Mouse (Mus musculus): ENCODE data around the gene Bcar3. TPM values are rescaled to one million over a fixed set of nuclear protein-coding genes. Genes with fewer than 3 reads are reported as not detected.
A peak's percentile ranks its signal among the peaks of the same experiment; 100 is the strongest.

Gene Bcar3
- polyA plus RNA-seq, 1 experiment from 2014 or later = 16.9 TPM

GRCm38 (mm10) chr3:122492872-122493615 is 199.1 kb downstream of the Bcar3 start:
- ATAC-seq (ENCODE audit: low read depth) = no peak
- H3K27me3 ChIP-seq (ENCODE audit: control insufficient read depth, insufficient read depth, low read depth, low read length) = no peaks in the 10 kb centered on the region
- no peaks in the 10 kb centered on the region for H3K36me3 ChIP-seq (ENCODE audit: control insufficient read depth, insufficient read depth, low read length)
- no peak overlapping the region for H3K4me2 ChIP-seq (ENCODE audit: low read depth, low read length)
- no peak overlapping the region for H3K27ac ChIP-seq (ENCODE audit: low read length)
- peaks cover 4% of the 10 kb centered on the region; the same call in 1 of the 2 replicates for H3K4me1 ChIP-seq (replicated peaks; ENCODE audit: control insufficient read depth, insufficient read depth, low read length)
- H3K9me3 ChIP-seq (ENCODE audit: control insufficient read depth, low read length) = no peaks in the 10 kb centered on the region
- H3K9ac ChIP-seq (ENCODE audit: low read length) = no peak overlapping the region
- 68% methylated on average over 21 of the region's 21 CpGs for WGBS
- no peak overlapping the region for H3K4me3 ChIP-seq (ENCODE audit: low read length)

- Histone ChIP-seq H3K4me1 (replicated peaks; ENCODE audit: control insufficient read depth, insufficient read depth, low read length) (no peaks in the 10 kb centered on the region; the same call in 1 of the 2 replicates), H3K9me3 (ENCODE audit: control insufficient read depth, low read length) (no peaks in the 10 kb centered on the region), H3K4me3 (ENCODE audit: low read length) (no peak overlapping the region), H3K27ac (ENCODE audit: low read length) (no peak overlapping the region), H3K27me3 (ENCODE audit: control insufficient read depth, insufficient read depth, low read depth, low read length) (no peaks in the 10 kb centered on the region), H3K9ac (ENCODE audit: low read length) (no peak overlapping the region), H3K36me3 (ENCODE audit: control insufficient read depth, insufficient read depth, low read length) (no peaks in the 10 kb centered on the region), H3K4me2 (ENCODE audit: low read depth, low read length) (no peak overlapping the region)
- no peak for ATAC-seq (ENCODE audit: low read depth)
- WGBS = 61% methylated on average over 6 of the region's 6 CpGs
Measured at GRCm38 (mm10) chr3:122494764-122495163, 200.8 kb downstream of the Bcar3 start.

- H3K4me3 ChIP-seq (ENCODE audit: low read length) = no peak overlapping the region
- H3K36me3 ChIP-seq (ENCODE audit: control insufficient read depth, insufficient read depth, low read length) = no peaks in the 10 kb centered on the region
- no peaks in the 10 kb centered on the region for H3K9me3 ChIP-seq (ENCODE audit: control insufficient read depth, low read length)
- H3K4me1 ChIP-seq (replicated peaks; ENCODE audit: control insufficient read depth, insufficient read depth, low read length) = no peaks in the 10 kb centered on the region; the same call in 1 of the 2 replicates
- no peak for ATAC-seq (ENCODE audit: low read depth)
- no peak overlapping the region for H3K27ac ChIP-seq (ENCODE audit: low read length)
- no peaks in the 10 kb centered on the region for H3K27me3 ChIP-seq (ENCODE audit: control insufficient read depth, insufficient read depth, low read depth, low read length)
- 60% methylated on average over 6 of the region's 6 CpGs for WGBS
- no peak overlapping the region for H3K9ac ChIP-seq (ENCODE audit: low read length)
- H3K4me2 ChIP-seq (ENCODE audit: low read depth, low read length) = no peak overlapping the region
Measured at GRCm38 (mm10) chr3:122497871-122498270, 203.9 kb downstream of the Bcar3 start.

GRCm38 (mm10) chr3:122498528-122498927 is 204.6 kb downstream of the Bcar3 start:
- Histone ChIP-seq H3K27ac (ENCODE audit: low read length) (no peak overlapping the region), H3K4me2 (ENCODE audit: low read depth, low read length) (no peak overlapping the region), H3K4me3 (ENCODE audit: low read length) (no peak overlapping the region), H3K36me3 (ENCODE audit: control insufficient read depth, insufficient read depth, low read length) (no peaks in the 10 kb centered on the region), H3K9me3 (ENCODE audit: control insufficient read depth, low read length) (no peaks in the 10 kb centered on the region), H3K27me3 (ENCODE audit: control insufficient read depth, insufficient read depth, low read depth, low read length) (no peaks in the 10 kb centered on the region), H3K9ac (ENCODE audit: low read length) (no peak overlapping the region), H3K4me1 (replicated peaks; ENCODE audit: control insufficient read depth, insufficient read depth, low read length) (no peaks in the 10 kb centered on the region; the same call in 1 of the 2 replicates)
- 85% methylated on average over 7 of the region's 7 CpGs for WGBS
- ATAC-seq (ENCODE audit: low read depth) = no peak

GRCm38 (mm10) chr3:122499647-122500046 is 205.7 kb downstream of the Bcar3 start:
- Histone ChIP-seq H3K4me2 (ENCODE audit: low read depth, low read length) (no peak overlapping the region), H3K9ac (ENCODE audit: low read length) (no peak overlapping the region), H3K4me3 (ENCODE audit: low read length) (no peak overlapping the region), H3K27ac (ENCODE audit: low read length) (no peak overlapping the region), H3K4me1 (replicated peaks; ENCODE audit: control insufficient read depth, insufficient read depth, low read length) (no peaks in the 10 kb centered on the region; the same call in 1 of the 2 replicates), H3K27me3 (ENCODE audit: control insufficient read depth, insufficient read depth, low read depth, low read length) (no peaks in the 10 kb centered on the region), H3K36me3 (ENCODE audit: control insufficient read depth, insufficient read depth, low read length) (no peaks in the 10 kb centered on the region), H3K9me3 (ENCODE audit: control insufficient read depth, low read length) (no peaks in the 10 kb centered on the region)
- 78% methylated on average over 6 of the region's 6 CpGs for WGBS
- ATAC-seq (ENCODE audit: low read depth) = no peak

- WGBS = 71% methylated on average over 9 of the region's 9 CpGs
- no peak overlapping the region for H3K4me3 ChIP-seq (ENCODE audit: low read length)
- H3K9ac ChIP-seq (ENCODE audit: low read length) = no peak overlapping the region
- no peak overlapping the region for H3K4me2 ChIP-seq (ENCODE audit: low read depth, low read length)
- no peak overlapping the region for H3K27ac ChIP-seq (ENCODE audit: low read length)
- no peaks in the 10 kb centered on the region for H3K36me3 ChIP-seq (ENCODE audit: control insufficient read depth, insufficient read depth, low read length)
- no peaks in the 10 kb centered on the region for H3K9me3 ChIP-seq (ENCODE audit: control insufficient read depth, low read length)
- H3K4me1 ChIP-seq (replicated peaks; ENCODE audit: control insufficient read depth, insufficient read depth, low read length) = no peaks in the 10 kb centered on the region; the same call in 1 of the 2 replicates
- ATAC-seq (ENCODE audit: low read depth) = no peak
- no peaks in the 10 kb centered on the region for H3K27me3 ChIP-seq (ENCODE audit: control insufficient read depth, insufficient read depth, low read depth, low read length)
Measured at GRCm38 (mm10) chr3:122500929-122501328, 207.0 kb downstream of the Bcar3 start.

GRCm38 (mm10) chr3:122506343-122506916 is 212.5 kb downstream of the Bcar3 start:
- Histone ChIP-seq H3K4me3 (ENCODE audit: low read length) (no peak overlapping the region), H3K27ac (ENCODE audit: low read length) (no peak overlapping the region), H3K4me1 (replicated peaks; ENCODE audit: control insufficient read depth, insufficient read depth, low read length) (peaks cover 8% of the 10 kb centered on the region), H3K36me3 (ENCODE audit: control insufficient read depth, insufficient read depth, low read length) (no peaks in the 10 kb centered on the region), H3K9ac (ENCODE audit: low read length) (no peak overlapping the region), H3K27me3 (ENCODE audit: control insufficient read depth, insufficient read depth, low read depth, low read length) (no peaks in the 10 kb centered on the region), H3K9me3 (ENCODE audit: control insufficient read depth, low read length) (no peaks in the 10 kb centered on the region), H3K4me2 (ENCODE audit: low read depth, low read length) (no peak overlapping the region)
- WGBS = 45% methylated on average over 10 of the region's 10 CpGs
- ATAC-seq (ENCODE audit: low read depth) = peak; percentile 36; the same call in 1 of the 2 replicates

- peaks cover 8% of the 10 kb centered on the region for H3K4me1 ChIP-seq (replicated peaks; ENCODE audit: control insufficient read depth, insufficient read depth, low read length)
- no peak overlapping the region for H3K4me2 ChIP-seq (ENCODE audit: low read depth, low read length)
- no peak overlapping the region for H3K4me3 ChIP-seq (ENCODE audit: low read length)
- ATAC-seq (ENCODE audit: low read depth) = no peak
- 93% methylated on average over 14 of the region's 14 CpGs for WGBS
- H3K9ac ChIP-seq (ENCODE audit: low read length) = no peak overlapping the region
- no peaks in the 10 kb centered on the region for H3K9me3 ChIP-seq (ENCODE audit: control insufficient read depth, low read length)
- H3K36me3 ChIP-seq (ENCODE audit: control insufficient read depth, insufficient read depth, low read length) = 0 out of 2 replicates have a peak, but pooled peaks cover 2% of the 10 kb centered on the region
- H3K27ac ChIP-seq (ENCODE audit: low read length) = no peak overlapping the region
- no peaks in the 10 kb centered on the region for H3K27me3 ChIP-seq (ENCODE audit: control insufficient read depth, insufficient read depth, low read depth, low read length)
Measured at GRCm38 (mm10) chr3:122507826-122508225, 213.9 kb downstream of the Bcar3 start.

GRCm38 (mm10) chr3:122509084-122509483 is 215.1 kb downstream of the Bcar3 start:
- H3K27me3 ChIP-seq (ENCODE audit: control insufficient read depth, insufficient read depth, low read depth, low read length) = no peaks in the 10 kb centered on the region
- H3K36me3 ChIP-seq (ENCODE audit: control insufficient read depth, insufficient read depth, low read length) = 0 out of 2 replicates have a peak, but pooled peaks cover 2% of the 10 kb centered on the region
- peak; percentile 68 for ATAC-seq (ENCODE audit: low read depth)
- H3K27ac ChIP-seq (ENCODE audit: low read length) = peak overlapping the region; percentile 43; the same call in 1 of the 2 replicates
- peaks cover 8% of the 10 kb centered on the region for H3K4me1 ChIP-seq (replicated peaks; ENCODE audit: control insufficient read depth, insufficient read depth, low read length)
- WGBS = 31% methylated on average over 5 of the region's 5 CpGs
- H3K4me3 ChIP-seq (ENCODE audit: low read length) = no peak overlapping the region
- H3K4me2 ChIP-seq (ENCODE audit: low read depth, low read length) = no peak overlapping the region
- H3K9ac ChIP-seq (ENCODE audit: low read length) = no peak overlapping the region
- H3K9me3 ChIP-seq (ENCODE audit: control insufficient read depth, low read length) = no peaks in the 10 kb centered on the region
